Mouse (Mus musculus): Measurements from ENCODE around the gene Haao.

DNA sequence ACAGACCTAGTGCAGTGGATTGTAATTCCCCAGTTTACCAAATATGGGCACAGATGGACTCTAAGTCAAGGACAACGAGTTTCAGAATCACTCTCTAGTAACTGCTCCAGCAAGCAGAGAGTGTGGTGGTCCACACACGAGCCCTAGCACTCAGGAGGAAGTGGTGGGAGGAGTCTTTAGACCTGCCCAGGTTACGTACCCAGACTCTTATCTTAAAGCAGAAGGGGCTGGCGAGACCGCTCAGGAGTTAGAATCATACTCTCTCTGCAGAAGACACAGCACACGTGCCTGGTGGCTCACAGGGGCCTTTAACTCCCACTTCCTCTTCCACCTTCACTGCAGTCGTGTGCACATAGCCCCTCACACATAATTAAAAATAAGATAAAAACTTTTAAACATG, 40.4 kb downstream of the Haao start:
- no peak for TF ChIP-seq CTCF (IDR thresholded peaks at IDR 0.05; ENCODE audit: control insufficient read depth, insufficient read depth, insufficient replicate concordance, low read depth, low read length)
- no peak for TF ChIP-seq POLR2A (IDR thresholded peaks at IDR 0.05; ENCODE audit: control insufficient read depth, low read depth, low read length)
